ENCODE assay signal across 14 mouse cellular contexts in genomic region chr2:34762174-34762573, GRCm38 (mm10).
"Had no signal": no experiment of that assay in that cellular context is flagged by ENCODE, and none has a peak within 500 bp of the region (broad histone marks: within the 10 kb centered on the region; RNA-seq: fewer than 3 reads in every experiment).

No protein-coding gene starts in this region.

- H3K9me3 ChIP-seq: limb, embryonic 13.5 days; megakaryocyte, embryonic 14.5 days had no signal

- ATAC-seq: inflammation-experienced regulatory T-cells, adult 6 months; intestine, postnatal 0 days had no signal

- H3K27me3 ChIP-seq: megakaryocyte, embryonic 14.5 days; midbrain, embryonic 12.5 days had no signal

- H3K27ac ChIP-seq: layer of hippocampus, adult 2 months; limb, embryonic 13.5 days; midbrain, embryonic 12.5 days had no signal

- H3K36me3 ChIP-seq: limb, embryonic 13.5 days; midbrain, embryonic 12.5 days had no signal

- H3K4me2 ChIP-seq: limb, embryonic 13.5 days; midbrain, embryonic 12.5 days had no signal

- DNase-seq: kidney, adult 8-10 months; kidney, postnatal 4 days; left cerebral cortex, postnatal 4 days; lung, adult 18-20 months; lung, postnatal 36 days; right cerebral cortex, postnatal 14 days; thymus, adult 18-20 months; thymus, postnatal 14 days had no signal

- H3K9ac ChIP-seq: limb, embryonic 13.5 days; midbrain, embryonic 12.5 days had no signal

- H3K4me3 ChIP-seq: layer of hippocampus, adult 2 months; limb, embryonic 13.5 days; megakaryocyte, embryonic 14.5 days; midbrain, embryonic 12.5 days had no signal

- H3K4me1 ChIP-seq: limb, embryonic 13.5 days; midbrain, embryonic 12.5 days had no signal
